Mouse (Mus musculus) right cerebral cortex, postnatal 25 days (tissue): ENCODE measurements around the gene Eif2s1.
A peak's percentile ranks its signal among the peaks of the same experiment; 100 is the strongest.
"Not testable (repeated sequence)": the region's sequence is repeated elsewhere in the genome, so short reads cannot be mapped to it uniquely, and the experiment has no call there.

Experiments used
- DNase-seq: peaks from one replicate; pipeline ENCODE4 v3.0.0; 2022

The Eif2s1 gene

GRCm38 (mm10) chr12:78916278-78916677 lies 54.7 kb downstream of the Eif2s1 start:
- DNase-seq = no peak

DNA sequence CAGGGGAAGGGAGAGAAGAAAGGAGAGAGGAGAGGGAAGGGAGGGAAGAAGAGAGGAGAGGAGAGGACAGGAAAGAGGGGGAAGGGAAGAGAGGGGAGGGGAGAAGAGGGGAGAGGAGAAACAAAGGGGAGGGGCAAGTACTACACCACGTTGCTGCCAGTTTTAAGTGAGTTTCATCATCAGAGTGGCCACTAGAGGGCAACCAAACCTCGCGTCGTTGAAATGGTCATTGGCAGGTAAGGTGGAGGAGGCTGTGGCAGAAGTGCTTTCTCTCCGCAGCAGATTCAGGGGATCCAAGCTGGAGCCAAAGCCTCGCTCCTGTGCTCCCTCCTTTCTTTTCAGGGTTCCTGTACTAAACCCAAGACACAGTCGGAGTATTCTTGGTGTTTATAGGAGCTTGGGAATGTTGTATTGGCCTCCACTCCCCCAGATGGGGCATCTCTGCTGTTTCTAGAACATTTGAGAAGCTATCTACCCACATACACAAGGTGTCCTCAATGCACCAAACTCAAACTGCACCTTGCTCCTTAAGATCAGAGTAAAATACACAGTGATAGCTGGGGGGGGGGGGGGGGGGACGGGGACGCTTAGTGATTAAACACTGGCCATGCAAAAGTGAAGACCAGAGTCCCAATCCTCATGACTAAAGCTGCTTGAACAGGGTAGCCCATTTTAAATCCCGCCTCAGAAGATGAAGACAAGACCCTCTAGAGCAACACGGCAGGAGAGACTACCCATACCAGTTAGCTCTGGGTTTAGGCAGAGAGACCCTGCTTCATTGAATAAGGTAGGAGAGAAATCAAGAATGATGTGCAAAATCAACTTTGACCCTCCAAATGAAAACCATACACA lies 56.8 kb downstream of the Eif2s1 start:
- DNase-seq = peak; percentile 79

- peak; percentile 42 for DNase-seq
These were observed 57.6 kb downstream of the Eif2s1 start for GRCm38 (mm10) chr12:78919079-78919712.

GRCm38 (mm10) chr12:78921421-78921820 lies 59.8 kb downstream of the Eif2s1 start:
- DNase-seq = no peak

DNA sequence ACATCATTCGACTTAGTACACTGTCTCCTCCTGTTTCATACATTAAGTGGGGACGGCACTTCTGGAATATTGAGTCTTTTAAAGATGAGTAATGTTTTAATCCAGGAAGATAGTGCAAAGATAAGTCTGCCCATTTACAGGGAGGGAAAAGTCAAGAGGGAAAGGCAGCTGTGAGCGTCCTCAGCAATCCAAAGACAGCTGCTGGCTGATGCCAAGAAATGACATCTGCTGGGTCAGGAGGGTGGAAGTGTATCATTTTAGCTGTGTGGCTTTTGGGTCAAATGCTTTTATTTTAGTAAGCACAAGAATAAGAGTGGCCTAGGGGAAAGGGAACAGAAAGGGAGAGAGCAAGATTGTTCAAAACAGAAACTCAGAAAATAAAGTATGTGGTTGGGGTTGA lies 60.4 kb downstream of the Eif2s1 start:
- no peak for DNase-seq

GRCm38 (mm10) chr12:78922977-78923376 lies 61.4 kb downstream of the Eif2s1 start:
- DNase-seq = not testable (repeated sequence)

GRCm38 (mm10) chr12:78923539-78924189 lies 62.0 kb downstream of the Eif2s1 start:
- no peak for DNase-seq

GRCm38 (mm10) chr12:78927287-78927686 lies 65.7 kb downstream of the Eif2s1 start:
- no peak for DNase-seq

GRCm38 (mm10) chr12:78929900-78930299 lies 68.3 kb downstream of the Eif2s1 start:
- DNase-seq = no peak

- no peak for DNase-seq
These were observed 74.9 kb downstream of the Eif2s1 start for GRCm38 (mm10) chr12:78936494-78936893.
